Mouse (Mus musculus): ENCODE measurements around the gene Micall2. TPM values are rescaled to one million over a fixed set of nuclear protein-coding genes. Genes with fewer than 3 reads are reported as not detected.
A peak's percentile ranks its signal among the peaks of the same experiment; 100 is the strongest.

Gene Micall2
- polyA plus RNA-seq, 1 experiment = 20.4 TPM

DNA sequence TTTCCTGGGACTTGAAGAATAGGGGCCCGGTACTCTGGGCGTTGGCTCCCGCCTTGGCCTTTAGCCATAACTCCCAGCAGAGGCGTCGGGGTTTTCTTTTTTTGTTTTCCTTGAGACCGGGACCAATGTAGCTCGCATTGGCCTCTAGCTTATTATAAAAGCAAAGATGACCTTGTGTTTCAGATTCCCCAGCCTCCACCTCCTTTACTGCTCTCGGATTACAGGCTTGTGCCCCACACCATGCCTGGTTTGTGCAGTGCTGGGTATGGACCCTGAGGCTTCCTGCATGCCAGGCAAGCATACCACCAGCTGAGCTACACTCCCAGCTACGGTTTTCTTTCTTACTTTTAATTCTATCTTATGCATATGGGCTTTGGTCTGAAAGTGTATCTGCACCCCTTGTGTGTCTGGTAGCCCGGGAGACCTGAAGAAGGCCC lies 386 bp upstream of the Micall2 start:
- no peak for TF ChIP-seq GATA1 (IDR thresholded peaks at IDR 0.05; ENCODE audit: low read length)

- no peak for TF ChIP-seq GATA1 (IDR thresholded peaks at IDR 0.05; ENCODE audit: low read length)
Observed at GRCm38 (mm10) chr5:139734746-139735145, 1.4 kb downstream of the Micall2 start.

DNA sequence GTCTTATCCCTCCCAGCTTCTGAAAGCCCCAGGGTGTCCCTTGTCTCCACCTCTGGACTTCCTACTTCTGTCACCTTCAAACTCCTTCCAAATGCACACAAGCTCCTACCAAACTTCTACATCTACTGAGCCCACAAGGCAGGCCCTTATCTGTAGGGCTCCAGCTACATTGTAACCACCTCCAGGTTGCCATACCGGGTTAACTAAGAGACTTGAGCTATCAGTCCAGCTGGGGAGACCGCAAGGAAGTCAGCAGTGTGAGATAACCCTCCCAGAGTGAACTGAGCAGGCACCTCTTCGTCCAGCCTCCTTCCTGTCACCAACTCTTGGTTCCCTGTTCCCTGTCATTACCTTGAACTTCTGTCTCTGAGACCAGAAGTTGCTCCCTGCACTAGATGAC lies 2.1 kb downstream of the Micall2 start:
- TF ChIP-seq GATA1 (IDR thresholded peaks at IDR 0.05; ENCODE audit: low read length) = peak; percentile 100

GRCm38 (mm10) chr5:139732634-139733107 lies 3.5 kb downstream of the Micall2 start:
- no peak for TF ChIP-seq GATA1 (IDR thresholded peaks at IDR 0.05; ENCODE audit: low read length)

- no peak for TF ChIP-seq GATA1 (IDR thresholded peaks at IDR 0.05; ENCODE audit: low read length)
Observed at GRCm38 (mm10) chr5:139730712-139731486, 5.2 kb downstream of the Micall2 start.

GRCm38 (mm10) chr5:139727261-139727660 lies 8.9 kb downstream of the Micall2 start:
- no peak for TF ChIP-seq GATA1 (IDR thresholded peaks at IDR 0.05; ENCODE audit: low read length)

DNA sequence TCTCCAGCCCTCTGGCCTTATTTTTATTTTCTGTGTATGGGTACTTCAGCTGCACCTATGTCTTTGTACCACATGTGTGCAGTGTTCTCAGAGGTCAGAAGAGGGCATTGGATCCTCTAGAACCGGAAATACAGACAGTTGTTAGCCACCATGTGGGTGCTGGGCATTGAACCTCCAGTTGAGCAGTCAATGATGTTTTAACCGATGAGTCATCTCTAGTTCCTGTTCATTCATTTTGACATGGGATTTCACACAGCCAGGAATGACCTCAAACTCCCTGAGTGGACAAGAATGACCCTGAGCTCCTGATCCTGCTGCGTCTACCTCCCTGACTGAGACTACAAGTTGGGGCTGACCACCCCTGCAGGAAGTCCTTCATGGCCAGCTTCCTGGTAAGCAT lies 9.9 kb downstream of the Micall2 start:
- TF ChIP-seq GATA1 (IDR thresholded peaks at IDR 0.05; ENCODE audit: low read length) = no peak

DNA sequence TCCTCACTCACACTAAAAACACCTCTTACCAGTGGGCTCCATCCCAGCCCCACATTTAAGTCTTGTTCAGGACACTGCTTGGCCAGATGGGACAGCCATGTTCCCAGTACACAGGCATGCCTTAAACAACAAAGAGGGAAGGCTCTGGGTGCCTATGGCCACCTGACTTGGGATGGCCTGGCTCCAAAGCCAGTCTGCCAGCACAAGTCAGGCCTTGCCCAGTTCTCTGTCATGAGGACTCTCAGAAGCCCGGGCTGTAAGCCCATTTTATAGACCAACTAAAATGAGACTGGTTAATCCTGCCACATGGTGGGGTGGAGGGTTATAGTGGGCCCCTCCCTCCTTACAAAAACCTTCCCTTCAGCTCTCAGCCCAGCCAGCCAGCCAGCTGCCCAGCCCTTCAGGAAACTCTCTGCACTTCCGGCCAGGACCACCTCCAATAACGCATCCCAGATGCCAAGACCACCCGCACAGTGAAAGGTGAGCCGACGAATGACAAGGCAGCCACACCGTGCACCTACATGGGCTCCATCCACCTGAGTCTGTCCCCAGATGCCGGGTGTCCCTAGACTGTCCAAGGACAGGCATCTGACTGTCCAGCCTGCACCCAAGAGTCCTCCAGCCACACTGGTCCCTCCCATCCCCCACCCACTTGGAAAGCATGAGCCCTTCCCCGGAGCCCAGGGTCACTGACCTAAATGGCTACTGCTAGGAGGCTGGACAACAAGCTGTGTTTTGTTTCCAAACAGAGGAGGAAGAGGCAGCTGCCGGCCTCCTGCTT lies 11.6 kb downstream of the Micall2 start:
- no peak for TF ChIP-seq GATA1 (IDR thresholded peaks at IDR 0.05; ENCODE audit: low read length)

GRCm38 (mm10) chr5:139723113-139723512 lies 13.0 kb downstream of the Micall2 start:
- TF ChIP-seq GATA1 (IDR thresholded peaks at IDR 0.05; ENCODE audit: low read length) = no peak

GRCm38 (mm10) chr5:139722709-139723108 lies 13.4 kb downstream of the Micall2 start:
- TF ChIP-seq GATA1 (IDR thresholded peaks at IDR 0.05; ENCODE audit: low read length) = no peak

GRCm38 (mm10) chr5:139718949-139719348 lies 17.2 kb downstream of the Micall2 start:
- no peak for TF ChIP-seq GATA1 (IDR thresholded peaks at IDR 0.05; ENCODE audit: low read length)

DNA sequence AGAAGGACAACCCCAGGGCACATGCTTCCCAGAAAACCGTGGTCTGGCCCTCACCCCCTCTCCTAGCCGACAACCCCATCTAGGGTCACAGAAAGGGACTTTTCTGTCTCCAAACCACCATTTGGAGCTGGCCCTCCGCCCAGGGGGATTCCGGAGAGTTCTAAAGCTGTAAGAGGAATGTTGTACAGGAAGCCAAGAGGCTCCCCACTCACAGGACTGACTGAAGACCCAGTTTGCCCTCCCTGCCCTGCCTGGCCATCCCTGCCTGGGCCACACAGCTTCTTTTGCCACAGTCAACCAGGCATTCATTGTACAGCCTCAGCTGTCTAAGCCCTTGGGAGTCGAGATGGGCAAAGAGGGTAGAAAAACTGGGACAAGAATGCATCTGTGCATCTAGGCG lies 17.6 kb downstream of the Micall2 start:
- no peak for TF ChIP-seq GATA1 (IDR thresholded peaks at IDR 0.05; ENCODE audit: low read length)

DNA sequence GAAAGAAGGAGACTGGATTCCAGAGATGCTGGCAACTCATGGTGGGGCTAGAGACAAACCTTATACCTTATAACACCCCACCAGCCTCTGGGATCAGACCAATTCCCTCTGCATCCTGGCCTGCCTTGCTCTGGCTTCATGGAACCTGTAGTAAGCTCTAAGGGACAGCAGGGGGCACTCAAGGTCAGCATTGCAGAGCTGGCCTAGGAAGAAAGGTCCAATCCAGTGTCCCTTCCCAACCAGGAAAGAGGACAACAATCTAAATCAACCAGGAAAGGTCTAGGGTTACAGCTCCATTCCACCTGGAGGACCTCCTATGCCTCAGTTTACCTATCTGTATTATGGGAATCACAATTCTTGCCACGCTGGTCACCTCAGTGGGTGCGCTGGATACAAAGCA lies 18.4 kb downstream of the Micall2 start:
- TF ChIP-seq GATA1 (IDR thresholded peaks at IDR 0.05; ENCODE audit: low read length) = no peak

DNA sequence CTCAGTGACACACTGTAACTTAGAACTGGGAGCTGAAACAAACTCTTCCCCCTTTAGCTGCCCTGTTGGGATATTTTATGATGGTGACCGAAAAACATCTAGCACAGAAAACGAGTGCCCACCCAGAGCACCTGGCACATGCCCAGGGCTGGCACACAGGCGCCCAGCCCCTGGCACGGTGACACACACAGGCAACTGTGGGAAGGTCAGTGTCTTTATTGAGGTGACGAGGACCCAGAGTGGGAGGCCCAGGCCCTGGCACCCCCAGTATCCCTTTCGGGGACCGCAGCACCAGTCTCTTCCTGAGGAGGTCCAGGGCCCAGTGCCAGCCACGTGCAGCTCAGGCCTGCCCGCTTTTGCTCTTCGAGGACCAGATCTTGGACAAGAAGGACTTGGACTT lies 29.6 kb downstream of the Micall2 start:
- no peak for TF ChIP-seq GATA1 (IDR thresholded peaks at IDR 0.05; ENCODE audit: low read length)

DNA sequence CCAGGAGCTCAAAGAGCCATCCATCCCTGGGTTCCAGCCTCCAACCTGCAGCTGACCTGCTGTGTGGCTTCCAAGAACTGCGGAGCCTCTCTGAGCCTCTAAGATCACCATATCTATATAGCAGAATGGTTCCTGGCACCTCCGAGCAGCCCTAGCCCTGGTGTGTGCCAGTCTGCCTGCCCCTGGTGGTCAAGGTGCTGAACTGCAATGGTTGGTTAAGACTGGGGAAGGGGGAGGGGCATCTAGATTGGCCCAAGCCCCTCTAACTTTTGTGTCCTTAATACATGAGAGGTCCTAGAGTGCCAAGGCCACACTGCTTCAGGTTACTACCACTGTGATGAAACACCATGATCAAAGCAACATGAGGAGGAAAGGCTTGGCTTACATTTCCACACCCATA lies 33.2 kb downstream of the Micall2 start:
- TF ChIP-seq GATA1 (IDR thresholded peaks at IDR 0.05; ENCODE audit: low read length) = no peak

DNA sequence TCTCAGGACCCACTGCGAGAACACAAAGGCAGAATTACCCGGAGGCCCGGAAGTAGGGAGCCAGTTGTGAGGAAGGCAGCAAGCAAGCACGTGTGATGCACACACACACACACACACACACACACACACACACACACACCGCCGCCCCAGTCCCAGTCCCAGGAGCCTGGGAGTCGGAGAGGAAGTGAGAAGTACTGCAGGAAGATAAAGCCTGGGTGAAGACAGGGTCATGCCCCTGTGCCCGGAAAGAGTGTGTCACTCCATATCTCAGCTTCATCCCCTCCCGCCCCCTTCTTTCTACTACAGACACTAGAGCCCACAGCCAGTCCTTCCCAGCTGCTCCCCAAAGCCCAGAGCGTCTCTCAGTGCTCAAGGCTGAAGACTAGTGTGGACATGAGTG lies 33.9 kb downstream of the Micall2 start:
- TF ChIP-seq GATA1 (IDR thresholded peaks at IDR 0.05; ENCODE audit: low read length) = no peak

- no peak for TF ChIP-seq GATA1 (IDR thresholded peaks at IDR 0.05; ENCODE audit: low read length)
Observed at GRCm38 (mm10) chr5:139696954-139697353, 39.2 kb downstream of the Micall2 start.
